Mouse (Mus musculus) lung, embryonic 15.5 days (tissue): ENCODE results near the gene Adcy5. TPM values are rescaled to one million over a fixed set of nuclear protein-coding genes. Genes with fewer than 3 reads are reported as not detected.

Experiments used
- ATAC-seq: fragments of 200-750 bp; cut with Nextera tagmentation; 2 replicates; pipeline ENCODE4 v1.8.0; 2017; ENCODE audit warnings: moderate number of reproducible peaks, borderline replicate concordance; ENCODE audit not compliant: low FRiP score, low TSS enrichment; ENCODE audit errors: extremely low read depth
- H3K27ac ChIP-seq: fragments of 300-500 bp; sonication (generic); 2 replicates; pipeline ENCODE4 v1.5.1; 2015; ENCODE audit warnings: moderate library complexity, mild to moderate bottlenecking, inconsistent platforms
- H3K27me3 ChIP-seq: fragments of 300-500 bp; sonication (generic); 2 replicates; pipeline ENCODE4 v1.6.1; 2015; ENCODE audit warnings: inconsistent platforms
- H3K36me3 ChIP-seq: fragments of 300-500 bp; sonication (generic); 2 replicates; pipeline ENCODE4 v1.6.1; 2015; ENCODE audit warnings: inconsistent platforms
- H3K4me1 ChIP-seq: fragments of 300-500 bp; sonication (generic); 2 replicates; pipeline ENCODE4 v1.6.1; 2015; ENCODE audit warnings: inconsistent platforms
- H3K4me2 ChIP-seq: fragments of 300-500 bp; sonication (generic); 2 replicates; pipeline ENCODE4 v1.6.1; 2015; ENCODE audit warnings: inconsistent platforms, mild to moderate bottlenecking, moderate library complexity
- H3K4me3 ChIP-seq: fragments of 300-500 bp; sonication (generic); 2 replicates; pipeline ENCODE4 v1.5.1; 2015; ENCODE audit warnings: mild to moderate bottlenecking, inconsistent platforms
- H3K9ac ChIP-seq: fragments of 300-500 bp; sonication (generic); 2 replicates; pipeline ENCODE4 v1.6.1; 2015; ENCODE audit warnings: inconsistent platforms
- H3K9me3 ChIP-seq: fragments of 300-500 bp; sonication (generic); 2 replicates; pipeline ENCODE4 v1.6.1; 2016; ENCODE audit warnings: inconsistent platforms
- WGBS: fragments of 180-500 bp; shearing (Covaris S2); methylation state at CpG from one replicate; pipeline ENCODE4 v1.1.7; 2015; 5-methylcytosine and 5-hydroxymethylcytosine counted together
- polyA plus RNA-seq: library from polyadenylated mRNA; unstranded; fragments of >200 nt; fragmentation: Nextera tagmentation; extraction: Ambion mirVana; gene quantifications from 2 replicates; pipeline ENCODE4 v1.2.1, GENCODE M21; 2015

Adcy5 gene
- 1.5 and 1.6 TPM in 2 replicates for polyA plus RNA-seq

DNA sequence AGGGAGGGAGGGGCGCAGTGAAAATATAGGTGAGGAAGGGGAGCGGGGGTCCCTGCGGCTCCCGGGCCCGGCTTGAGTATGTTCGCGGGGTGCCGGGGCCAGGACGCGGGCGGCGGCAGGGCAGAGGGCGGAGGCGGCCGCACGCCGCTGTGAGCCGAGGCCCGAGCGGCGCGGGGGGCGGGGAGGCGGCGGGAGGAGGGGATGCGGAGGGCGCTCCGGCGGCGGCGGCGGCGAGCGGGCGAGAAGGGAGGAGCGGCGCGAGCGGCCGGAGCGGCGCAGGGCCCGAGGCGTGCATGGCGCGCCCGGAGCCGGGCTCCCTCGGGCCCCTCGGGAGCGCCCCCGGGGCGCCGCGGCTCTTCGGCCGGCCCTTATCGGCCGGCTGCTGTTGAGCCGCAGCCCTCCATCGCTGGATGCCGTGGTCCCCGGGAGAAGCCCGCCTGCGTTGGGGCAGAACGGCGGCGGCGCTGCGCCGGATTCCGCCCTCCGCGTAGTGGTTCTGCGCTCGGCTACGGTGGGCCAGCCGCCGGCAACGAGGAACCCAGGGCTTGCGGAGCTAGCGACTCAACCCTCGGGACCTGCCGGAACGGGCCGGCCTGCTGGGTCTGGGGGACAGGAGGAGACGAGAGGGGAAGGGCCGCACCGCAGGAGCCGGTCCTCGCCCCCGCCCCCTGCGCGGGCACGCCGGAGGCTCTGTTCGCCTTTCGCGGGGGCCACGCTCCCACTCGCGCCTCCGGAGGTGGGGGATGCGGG, at the start of gene Adcy5:
Gene Adcy5 (plus strand): TSS at position 237 of the 750 bp plus-strand sequence.
- Histone ChIP-seq H3K27ac (peak within 1 kb of the TSS; percentile 35; the same call in 1 of the 2 replicates), H3K9me3 (no peaks in the 10 kb centered on the region), H3K9ac (peak within 1 kb of the TSS; percentile 61), H3K27me3 (peaks cover 73% of the 10 kb centered on the region), H3K36me3 (no peaks in the 10 kb centered on the region), H3K4me2 (peak within 1 kb of the TSS; percentile 99), H3K4me3 (peak within 1 kb of the TSS; percentile 66), H3K4me1 (peaks cover 21% of the 10 kb centered on the region)
- ATAC-seq = peak; percentile 50
- WGBS = under 1% methylated on average over 58 of the region's 104 CpGs

GRCm38 (mm10) chr16:35107985-35108384, 46.7 kb upstream of the Adcy5 start:
- Histone ChIP-seq H3K4me3 (no peak overlapping the region), H3K27me3 (no peaks in the 10 kb centered on the region), H3K27ac (no peak overlapping the region), H3K36me3 (0 out of 2 replicates have a peak, but pooled peaks cover 13% of the 10 kb centered on the region), H3K4me2 (no peak overlapping the region), H3K9me3 (no peaks in the 10 kb centered on the region), H3K9ac (no peak overlapping the region), H3K4me1 (peaks cover 19% of the 10 kb centered on the region)
- no peak for ATAC-seq
- 81% methylated on average over 6 of the region's 6 CpGs for WGBS

DNA sequence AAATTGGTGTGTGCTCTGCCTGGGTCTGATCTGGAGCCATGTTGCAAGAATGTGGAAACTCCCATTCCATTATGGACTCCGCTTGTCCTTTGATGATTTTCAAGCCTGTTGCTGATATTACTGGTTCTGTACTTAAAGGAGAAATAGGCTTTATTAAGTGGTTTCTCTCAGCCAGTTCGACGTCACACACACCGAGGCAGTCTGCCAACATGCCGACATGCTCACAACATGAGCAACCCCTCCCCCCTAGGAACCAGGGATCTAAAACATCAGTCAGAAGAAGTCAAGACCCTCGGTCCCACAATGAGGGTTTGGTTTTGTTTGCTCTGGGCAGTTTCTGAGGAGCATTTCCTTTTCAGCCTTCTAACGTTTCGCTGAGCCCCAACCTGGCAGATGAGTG, 45.5 kb upstream of the Adcy5 start:
- H3K27me3 ChIP-seq = no peaks in the 10 kb centered on the region
- WGBS = 20% methylated on average over 8 of the region's 8 CpGs
- no peak overlapping the region for H3K9ac ChIP-seq
- H3K27ac ChIP-seq = peak overlapping the region; percentile 68
- no peak overlapping the region for H3K4me3 ChIP-seq
- H3K4me1 ChIP-seq = peaks cover 19% of the 10 kb centered on the region
- 0 out of 2 replicates have a peak, but pooled peaks cover 7% of the 10 kb centered on the region for H3K36me3 ChIP-seq
- H3K4me2 ChIP-seq = 0 out of 2 replicates have a peak overlapping the region, but pooled peaks have one; percentile 1
- peak; percentile 55; the same call in 1 of the 2 replicates for ATAC-seq
- no peaks in the 10 kb centered on the region for H3K9me3 ChIP-seq

- Histone ChIP-seq H3K4me1 (peaks cover 19% of the 10 kb centered on the region), H3K36me3 (0 out of 2 replicates have a peak, but pooled peaks cover 3% of the 10 kb centered on the region), H3K4me2 (0 out of 2 replicates have a peak overlapping the region, but pooled peaks have one; percentile 1), H3K9ac (no peak overlapping the region), H3K4me3 (no peak overlapping the region), H3K27me3 (no peaks in the 10 kb centered on the region), H3K27ac (peak overlapping the region; percentile 68), H3K9me3 (no peaks in the 10 kb centered on the region)
- no peak for ATAC-seq
- WGBS = 33% methylated on average over 7 of the region's 7 CpGs
Measured at GRCm38 (mm10) chr16:35109656-35110291, 44.9 kb upstream of the Adcy5 start.

GRCm38 (mm10) chr16:35110410-35111142, 44.1 kb upstream of the Adcy5 start:
- H3K4me3 ChIP-seq = no peak overlapping the region
- 33% methylated on average over 10 of the region's 10 CpGs for WGBS
- no peak overlapping the region; the same call in 1 of the 2 replicates for H3K27ac ChIP-seq
- H3K9ac ChIP-seq = no peak overlapping the region
- H3K36me3 ChIP-seq = 0 out of 2 replicates have a peak, but pooled peaks cover 3% of the 10 kb centered on the region
- peak; percentile 81 for ATAC-seq
- H3K9me3 ChIP-seq = no peaks in the 10 kb centered on the region
- no peaks in the 10 kb centered on the region for H3K27me3 ChIP-seq
- no peak overlapping the region for H3K4me2 ChIP-seq
- peaks cover 19% of the 10 kb centered on the region for H3K4me1 ChIP-seq

- ATAC-seq = no peak
- Histone ChIP-seq H3K27ac (no peak overlapping the region), H3K4me3 (no peak overlapping the region), H3K36me3 (0 out of 2 replicates have a peak, but pooled peaks cover 3% of the 10 kb centered on the region), H3K4me1 (peaks cover 19% of the 10 kb centered on the region), H3K4me2 (no peak overlapping the region), H3K27me3 (no peaks in the 10 kb centered on the region), H3K9me3 (no peaks in the 10 kb centered on the region), H3K9ac (no peak overlapping the region)
- 63% methylated on average over 8 of the region's 8 CpGs for WGBS
Measured at GRCm38 (mm10) chr16:35111143-35111620, 43.5 kb upstream of the Adcy5 start.

GRCm38 (mm10) chr16:35113496-35113895, 41.2 kb upstream of the Adcy5 start:
- Histone ChIP-seq H3K4me1 (peaks cover 22% of the 10 kb centered on the region), H3K9ac (no peak overlapping the region), H3K27ac (no peak overlapping the region), H3K27me3 (no peaks in the 10 kb centered on the region), H3K9me3 (no peaks in the 10 kb centered on the region), H3K36me3 (no peaks in the 10 kb centered on the region), H3K4me3 (no peak overlapping the region), H3K4me2 (no peak overlapping the region)
- 86% methylated on average over 5 of the region's 5 CpGs for WGBS
- no peak for ATAC-seq

DNA sequence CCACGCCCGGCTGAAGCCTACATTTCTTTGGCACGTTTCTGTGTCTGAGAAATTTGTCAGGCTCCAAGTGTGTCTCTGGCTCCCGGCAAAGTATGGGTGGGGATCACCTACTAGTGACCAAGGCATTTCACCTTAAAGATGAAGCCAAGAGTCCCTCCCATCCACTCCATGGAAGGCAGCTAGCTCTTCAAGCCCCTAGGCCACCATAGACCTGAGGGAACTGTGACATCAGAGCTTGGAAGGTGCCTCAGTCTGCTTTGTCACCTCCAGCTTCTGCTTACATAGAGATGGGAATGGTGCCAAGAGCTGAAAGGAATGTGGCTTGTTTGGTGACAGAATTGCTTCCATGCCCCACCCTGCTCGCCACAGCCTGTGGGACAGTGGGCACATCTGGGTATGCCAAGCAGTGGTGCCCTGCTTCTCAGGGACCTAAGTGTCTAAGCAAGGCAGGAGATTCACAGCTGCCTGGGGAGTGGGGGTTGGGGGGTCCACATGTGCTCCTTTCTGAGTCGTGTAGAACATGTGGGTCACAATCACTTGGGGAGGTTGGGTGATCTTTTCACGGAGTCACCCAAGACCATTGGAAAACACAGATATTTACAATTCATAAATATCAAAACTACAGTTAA, 38.2 kb upstream of the Adcy5 start:
- Histone ChIP-seq H3K4me1 (peaks cover 6% of the 10 kb centered on the region), H3K27ac (no peak overlapping the region), H3K9ac (no peak overlapping the region), H3K27me3 (no peaks in the 10 kb centered on the region), H3K4me3 (no peak overlapping the region), H3K4me2 (no peak overlapping the region), H3K36me3 (no peaks in the 10 kb centered on the region), H3K9me3 (no peaks in the 10 kb centered on the region)
- peak; percentile 47; the same call in 1 of the 2 replicates for ATAC-seq
- WGBS = 57% methylated on average over 7 of the region's 7 CpGs

DNA sequence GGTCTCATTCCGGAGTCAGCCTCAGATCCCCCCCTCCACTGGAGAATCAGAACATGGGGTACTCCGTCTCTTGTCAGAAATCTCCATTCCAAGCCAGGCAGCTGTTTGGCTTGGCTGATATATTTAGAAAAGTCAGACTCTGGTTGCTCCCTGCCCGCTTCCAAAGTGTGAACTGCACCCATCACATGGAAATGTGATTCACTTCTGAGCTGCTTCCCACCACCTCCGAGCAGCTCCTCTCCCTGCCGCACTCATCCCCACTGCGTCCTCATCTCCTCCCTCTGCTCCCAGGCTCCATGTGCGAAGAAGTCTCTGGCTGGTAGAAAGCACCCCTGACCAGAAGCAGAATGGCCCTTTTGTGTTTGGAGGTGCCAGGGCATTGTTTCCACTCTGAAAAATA, 37.2 kb upstream of the Adcy5 start:
- Histone ChIP-seq H3K36me3 (no peaks in the 10 kb centered on the region), H3K27ac (no peak overlapping the region), H3K9me3 (no peaks in the 10 kb centered on the region), H3K27me3 (no peaks in the 10 kb centered on the region), H3K4me3 (no peak overlapping the region), H3K4me2 (no peak overlapping the region), H3K9ac (no peak overlapping the region), H3K4me1 (peaks cover 6% of the 10 kb centered on the region)
- WGBS = 50% methylated on average over 7 of the region's 7 CpGs
- ATAC-seq = no peak

DNA sequence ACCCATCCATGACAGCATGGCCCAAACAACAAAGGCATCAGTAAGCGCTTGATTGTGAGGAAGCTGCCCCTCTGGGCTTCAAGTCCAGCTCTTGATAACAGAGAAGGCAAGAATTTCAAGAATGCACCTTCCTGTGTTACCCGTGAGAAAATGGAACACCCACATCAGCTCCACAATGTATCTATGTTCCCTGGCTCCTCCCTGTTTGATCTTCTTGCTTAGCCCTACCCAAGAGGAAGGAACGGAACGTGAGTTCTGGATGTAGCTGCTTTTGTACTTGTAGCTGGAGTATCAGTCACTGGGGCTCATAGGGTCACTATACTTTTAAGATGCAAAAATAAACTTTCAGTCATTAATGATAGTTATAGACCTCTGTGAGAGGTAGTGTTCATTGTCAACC, 34.1 kb upstream of the Adcy5 start:
- 41% methylated on average over 4 of the region's 4 CpGs for WGBS

DNA sequence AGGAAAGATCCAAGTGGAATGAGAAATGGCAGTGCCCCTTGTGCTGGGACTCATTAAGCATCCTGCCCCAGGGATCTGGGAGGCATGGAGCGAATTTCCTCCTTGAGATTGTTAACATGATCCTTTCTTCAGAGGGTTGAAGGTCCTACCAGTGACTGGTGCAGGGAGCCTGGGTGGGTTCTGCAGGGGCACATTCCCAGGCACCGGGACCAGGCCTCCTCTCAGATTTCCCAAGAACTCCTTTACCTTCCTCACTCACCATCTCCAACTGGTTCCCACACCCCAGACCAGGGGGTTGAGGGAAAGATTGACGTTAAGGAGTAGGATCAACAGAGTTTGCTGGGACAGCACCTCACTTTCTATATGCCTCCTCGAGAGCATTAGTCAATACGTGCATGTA, 27.4 kb upstream of the Adcy5 start:
- Histone ChIP-seq H3K9me3 (no peaks in the 10 kb centered on the region), H3K36me3 (no peaks in the 10 kb centered on the region), H3K27me3 (no peaks in the 10 kb centered on the region), H3K27ac (no peak overlapping the region), H3K4me3 (no peak overlapping the region), H3K4me2 (no peak overlapping the region), H3K4me1 (no peaks in the 10 kb centered on the region), H3K9ac (no peak overlapping the region)
- 87% methylated on average over 5 of the region's 5 CpGs for WGBS
- ATAC-seq = no peak

More for the DNA sequence above, 34.1 kb upstream of the Adcy5 start:
- ATAC-seq = no peak
- no peak overlapping the region for H3K4me3 ChIP-seq
- no peaks in the 10 kb centered on the region for H3K36me3 ChIP-seq
- H3K4me1 ChIP-seq = peaks cover 6% of the 10 kb centered on the region
- H3K9me3 ChIP-seq = no peaks in the 10 kb centered on the region
- no peak overlapping the region for H3K9ac ChIP-seq
- no peak overlapping the region for H3K4me2 ChIP-seq
- H3K27ac ChIP-seq = no peak overlapping the region
- no peaks in the 10 kb centered on the region for H3K27me3 ChIP-seq
